Mouse (Mus musculus): ENCODE results near the gene Spo11.

Spo11 gene

DNA sequence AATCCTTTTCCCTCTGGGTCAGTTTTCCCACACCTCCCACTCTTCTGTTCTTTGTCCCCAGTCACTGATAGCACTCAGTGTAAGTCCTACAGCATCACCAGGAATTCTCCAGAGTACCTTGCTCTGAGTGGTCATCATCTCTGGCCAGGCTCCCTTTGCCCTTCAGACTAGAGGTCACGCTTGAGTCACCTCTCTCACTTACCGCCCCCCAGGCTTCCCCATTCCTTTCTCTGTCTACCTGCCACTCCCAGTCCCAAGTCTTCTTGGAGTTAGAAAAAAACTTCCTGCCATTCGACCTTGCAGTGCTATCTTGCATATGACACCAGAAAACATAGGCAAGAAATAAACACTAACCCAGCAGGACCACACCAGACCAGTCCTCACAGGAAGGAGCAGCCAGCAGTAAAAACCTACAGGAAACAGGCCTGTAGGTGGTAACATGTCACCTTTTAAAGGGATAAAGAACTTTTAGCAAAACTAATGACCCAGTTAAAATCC lies 32.8 kb downstream of the Spo11 start:
- DNase-seq (ENCODE audit: low spot score), result no peak

- no peak for DNase-seq (ENCODE audit: low spot score)
Measured at GRCm38 (mm10) chr2:173011440-173011839, 33.9 kb downstream of the Spo11 start.

- no peak for DNase-seq (ENCODE audit: low spot score)
Measured at GRCm38 (mm10) chr2:173014741-173015287, 37.3 kb downstream of the Spo11 start.

DNA sequence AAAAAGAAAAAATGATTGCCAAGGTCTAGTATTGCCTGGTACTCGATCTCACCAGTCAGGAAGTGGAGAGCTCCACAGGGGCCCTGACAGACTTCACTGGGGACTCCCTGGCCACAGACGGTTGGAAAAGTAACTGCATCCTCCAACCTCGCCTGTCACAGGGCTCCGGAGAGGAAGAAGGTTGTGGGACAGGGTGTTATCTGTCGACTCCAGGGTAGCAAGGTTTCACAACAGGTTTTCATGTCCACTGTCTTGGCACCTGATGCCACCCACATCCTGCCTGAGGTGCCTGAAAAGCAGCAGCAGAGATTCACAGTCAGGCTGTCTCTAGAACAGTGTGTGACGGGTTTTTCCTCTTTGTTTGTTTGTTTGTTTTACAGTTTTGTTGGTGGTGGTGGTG lies 40.4 kb downstream of the Spo11 start:
- DNase-seq (ENCODE audit: low spot score), result no peak

- no peak for DNase-seq (ENCODE audit: low spot score)
Measured at GRCm38 (mm10) chr2:173018618-173019017, 41.1 kb downstream of the Spo11 start.

- DNase-seq (ENCODE audit: low spot score), result no peak
Measured at GRCm38 (mm10) chr2:173019322-173019721, 41.8 kb downstream of the Spo11 start.

GRCm38 (mm10) chr2:173019790-173020189 lies 42.3 kb downstream of the Spo11 start:
- DNase-seq (ENCODE audit: low spot score), result peak; percentile 44

DNA sequence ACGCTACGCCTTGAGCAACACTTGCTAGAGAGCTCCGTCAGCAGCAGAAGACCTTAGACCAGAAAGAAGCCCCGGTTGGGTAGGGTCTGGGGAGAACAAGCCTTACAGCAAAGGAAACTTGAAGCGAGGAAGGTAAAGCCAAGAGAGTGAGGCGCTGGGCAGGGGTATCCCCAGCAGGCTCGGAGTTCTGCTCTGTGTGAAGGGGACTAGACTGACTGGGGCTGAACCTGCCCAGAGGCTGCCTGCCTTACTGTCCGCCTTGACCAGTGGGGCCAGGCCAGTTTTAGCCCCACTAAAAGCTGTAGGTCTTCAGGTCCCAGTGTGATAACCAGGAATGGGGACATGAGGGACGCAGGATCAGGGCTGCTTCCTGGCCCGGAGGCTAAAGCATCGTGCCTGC lies 42.9 kb downstream of the Spo11 start, which contains the start of gene Rbm38:
Gene Rbm38, plus strand, starts transcription at position 69 of the 400 bp plus-strand sequence.
- DNase-seq (ENCODE audit: low spot score), result no peak

DNA sequence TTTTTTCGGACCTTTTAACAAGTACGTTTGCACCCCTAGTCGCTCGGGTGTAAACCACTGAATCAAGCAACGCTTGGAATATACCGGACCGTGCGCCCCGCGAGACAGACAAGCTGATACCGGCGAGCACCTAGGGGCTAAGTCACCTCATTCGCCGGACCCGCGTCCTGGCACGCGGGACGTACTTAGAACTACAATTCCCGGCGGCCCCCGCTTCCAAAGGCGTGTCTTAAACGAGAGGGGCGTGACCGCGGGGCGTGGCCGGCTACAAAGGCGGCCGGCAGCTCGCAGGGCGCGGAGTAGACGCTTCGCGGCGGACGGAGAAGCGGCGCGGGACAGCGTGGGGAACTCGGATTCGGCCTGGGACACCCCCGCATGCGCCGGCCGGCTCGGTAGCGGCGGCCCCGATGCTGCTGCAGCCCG lies 44.1 kb downstream of the Spo11 start:
- DNase-seq (ENCODE audit: low spot score), result peak; percentile 71

DNA sequence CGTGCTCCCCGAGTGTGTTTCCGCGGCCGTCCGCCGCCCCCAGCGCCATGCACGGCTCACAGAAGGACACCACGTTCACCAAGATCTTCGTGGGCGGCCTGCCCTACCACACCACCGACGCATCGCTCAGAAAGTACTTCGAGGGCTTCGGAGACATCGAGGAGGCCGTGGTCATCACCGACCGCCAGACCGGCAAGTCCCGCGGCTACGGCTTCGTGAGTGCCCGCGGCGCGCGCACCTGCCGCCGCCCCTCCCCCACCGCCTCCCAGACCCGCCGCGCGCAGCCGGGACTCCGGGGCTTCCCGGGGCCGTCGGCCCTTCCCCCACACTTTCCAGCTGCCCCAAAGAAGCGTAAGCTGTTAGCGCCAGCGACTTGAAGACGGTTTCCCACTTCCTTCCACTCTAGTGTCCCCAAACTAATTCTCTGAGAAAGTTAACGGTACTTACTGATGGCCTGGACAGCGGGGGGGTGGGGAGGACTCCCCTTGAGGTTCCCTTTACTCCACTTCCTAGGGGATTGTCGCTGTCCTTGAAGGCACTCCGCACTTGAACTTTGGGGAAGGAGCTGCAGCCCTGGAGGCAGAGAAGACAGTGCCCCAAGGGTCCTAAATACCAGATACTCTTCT lies 44.7 kb downstream of the Spo11 start:
- DNase-seq (ENCODE audit: low spot score), result peak; percentile 24

DNA sequence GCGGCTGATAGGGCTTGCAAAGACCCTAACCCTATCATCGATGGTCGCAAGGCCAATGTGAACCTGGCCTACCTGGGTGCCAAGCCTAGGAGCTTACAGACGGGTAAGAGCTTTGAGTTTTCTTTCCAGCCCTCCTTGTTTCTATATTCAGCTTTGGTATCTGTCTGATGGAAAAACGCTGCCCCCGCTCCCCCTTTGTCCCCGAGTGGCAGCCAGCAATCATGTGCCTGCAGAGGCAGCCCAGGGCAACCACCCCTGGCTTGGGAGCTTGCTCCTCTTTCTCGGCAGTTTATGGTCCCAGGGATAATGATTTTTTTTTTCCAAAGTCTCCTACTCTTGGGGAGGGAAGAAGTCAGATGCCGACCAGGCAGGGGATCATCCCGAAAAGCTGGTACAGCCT lies 45.3 kb downstream of the Spo11 start:
- DNase-seq (ENCODE audit: low spot score), result no peak

DNA sequence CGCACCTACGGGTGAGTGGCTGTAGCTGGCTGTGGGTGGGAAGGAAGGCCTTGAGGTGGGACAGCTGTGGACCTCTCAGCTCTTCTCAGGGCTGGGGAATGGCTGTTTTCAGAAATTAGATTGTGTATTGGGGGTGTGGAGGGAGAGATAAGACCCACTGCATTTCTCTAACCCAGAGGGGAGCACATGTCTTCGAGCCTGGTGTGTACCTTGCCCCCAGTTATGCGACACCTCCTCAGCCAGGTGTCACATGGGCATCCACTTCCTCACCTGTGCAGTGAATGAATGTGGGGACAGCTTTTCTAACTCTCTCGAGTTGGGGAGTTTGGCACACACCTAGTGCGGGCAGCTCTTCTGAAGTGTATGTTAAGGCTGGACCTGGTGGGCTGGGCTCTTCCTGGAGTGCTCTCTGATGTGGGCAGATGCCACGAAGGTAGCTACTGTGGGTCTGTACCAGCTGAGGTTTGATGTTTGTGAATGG lies 45.9 kb downstream of the Spo11 start:
- DNase-seq (ENCODE audit: low spot score), result no peak

- no peak for DNase-seq (ENCODE audit: low spot score)
Measured at GRCm38 (mm10) chr2:173023966-173024365, 46.5 kb downstream of the Spo11 start.

DNA sequence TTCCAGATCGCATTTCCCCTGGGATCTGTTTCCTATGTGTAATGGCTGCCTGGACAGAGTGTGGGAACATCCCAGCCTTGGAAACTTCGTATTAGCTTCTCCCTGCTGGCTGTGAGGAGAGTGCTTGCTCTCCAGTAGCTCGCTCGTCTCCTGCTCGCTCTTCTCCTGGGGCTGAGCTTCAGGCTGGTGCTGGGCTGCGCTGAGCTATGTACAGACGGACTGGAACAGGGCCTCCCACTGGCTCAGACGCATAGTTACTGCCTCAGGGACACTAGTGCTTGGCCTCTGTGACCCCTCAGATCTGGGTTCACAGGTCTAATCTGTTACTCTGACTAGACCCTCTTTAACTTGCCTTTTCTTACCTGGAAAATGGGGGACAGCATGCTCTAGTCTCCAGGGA lies 46.9 kb downstream of the Spo11 start:
- no peak for DNase-seq (ENCODE audit: low spot score)

- no peak for DNase-seq (ENCODE audit: low spot score)
Measured at GRCm38 (mm10) chr2:173024938-173025337, 47.4 kb downstream of the Spo11 start.

- DNase-seq (ENCODE audit: low spot score), result no peak
Measured at GRCm38 (mm10) chr2:173026286-173026685, 48.8 kb downstream of the Spo11 start.

- no peak for DNase-seq (ENCODE audit: low spot score)
Measured at GRCm38 (mm10) chr2:173026688-173027131, 49.2 kb downstream of the Spo11 start.

GRCm38 (mm10) chr2:173027169-173027823 lies 49.8 kb downstream of the Spo11 start:
- no peak for DNase-seq (ENCODE audit: low spot score)

GRCm38 (mm10) chr2:173027824-173028495 lies 50.5 kb downstream of the Spo11 start:
- no peak for DNase-seq (ENCODE audit: low spot score)

GRCm38 (mm10) chr2:173028508-173029031 lies 51.1 kb downstream of the Spo11 start:
- no peak for DNase-seq (ENCODE audit: low spot score)

- DNase-seq (ENCODE audit: low spot score), result no peak
Measured at GRCm38 (mm10) chr2:173030591-173031338, 53.3 kb downstream of the Spo11 start.

- no peak for DNase-seq (ENCODE audit: low spot score)
Measured at GRCm38 (mm10) chr2:173033531-173033930, 56.0 kb downstream of the Spo11 start.

All from layer of hippocampus, adult 9-10 months (tissue).